Mouse (Mus musculus): ENCODE data around the gene Slc38a10. TPM values are rescaled to one million over a fixed set of nuclear protein-coding genes. Genes with fewer than 3 reads are reported as not detected.

The Slc38a10 gene
- polyA plus RNA-seq, 1 experiment from 2014 or later, result 108 TPM

- no peaks in the 10 kb centered on the region for H3K36me3 ChIP-seq
- no peaks in the 10 kb centered on the region for H3K9me3 ChIP-seq
- WGBS, result 29% methylated on average over 21 of the region's 21 CpGs
- H3K4me1 ChIP-seq (replicated peaks), result peaks cover 37% of the 10 kb centered on the region
- peak overlapping the region; percentile 13; the same call in 1 of the 2 replicates for H3K9ac ChIP-seq
- peak; percentile 54; the same call in 1 of the 2 replicates for ATAC-seq (ENCODE audit: low read depth)
- H3K4me3 ChIP-seq, result 0 out of 2 replicates have a peak overlapping the region, but pooled peaks have one; percentile 11
- no peak overlapping the region; the same call in 1 of the 2 replicates for H3K27ac ChIP-seq (replicated peaks)
- H3K27me3 ChIP-seq, result no peaks in the 10 kb centered on the region
- H3K4me2 ChIP-seq, result peak overlapping the region; percentile 41
Observed at GRCm38 (mm10) chr11:120169208-120169992, 18.3 kb upstream of the Slc38a10 start.

GRCm38 (mm10) chr11:120168516-120168915 is 17.4 kb upstream of the Slc38a10 start:
- H3K36me3 ChIP-seq, result no peaks in the 10 kb centered on the region
- no peak overlapping the region for H3K4me3 ChIP-seq
- peaks cover 41% of the 10 kb centered on the region for H3K4me1 ChIP-seq (replicated peaks)

DNA sequence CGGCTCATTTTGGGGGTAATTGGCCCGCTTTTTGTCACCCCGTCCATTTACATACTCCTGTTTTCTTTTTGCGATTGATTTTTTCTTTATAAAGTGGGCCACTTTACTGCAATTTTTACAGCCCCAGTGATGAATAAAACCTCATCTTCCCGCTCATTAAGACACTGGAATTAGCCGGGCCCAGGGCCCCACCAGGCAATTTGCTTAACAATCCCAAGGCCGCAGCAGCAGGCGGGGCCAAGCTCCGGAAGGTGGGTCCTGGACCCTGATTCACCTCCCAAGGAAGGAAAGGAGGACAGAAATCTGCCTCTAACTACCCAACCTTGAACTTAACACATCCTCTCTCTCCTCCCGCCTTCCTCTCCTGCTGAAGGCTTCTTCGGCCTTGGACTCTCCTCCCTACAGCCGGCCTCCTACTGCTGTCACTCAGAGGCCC is 16.8 kb upstream of the Slc38a10 start:
- H3K4me1 ChIP-seq (replicated peaks), result peaks cover 41% of the 10 kb centered on the region
- 21% methylated on average over 12 of the region's 12 CpGs for WGBS

More at GRCm38 (mm10) chr11:120168516-120168915, 17.4 kb upstream of the Slc38a10 start:
- ATAC-seq (ENCODE audit: low read depth), result no peak
- Histone ChIP-seq H3K9ac (peak overlapping the region; percentile 8; the same call in 1 of the 2 replicates), H3K27ac (replicated peaks) (no peak overlapping the region), H3K9me3 (no peaks in the 10 kb centered on the region), H3K27me3 (no peaks in the 10 kb centered on the region), H3K4me2 (no peak overlapping the region)
- WGBS, result 72% methylated on average over 8 of the region's 8 CpGs

GRCm38 (mm10) chr11:120167059-120167458 is 15.9 kb upstream of the Slc38a10 start:
- no peaks in the 10 kb centered on the region for H3K9me3 ChIP-seq
- peaks cover 41% of the 10 kb centered on the region for H3K4me1 ChIP-seq (replicated peaks)
- no peaks in the 10 kb centered on the region for H3K27me3 ChIP-seq
- H3K4me3 ChIP-seq, result no peak overlapping the region
- ATAC-seq (ENCODE audit: low read depth), result no peak
- no peak overlapping the region for H3K27ac ChIP-seq (replicated peaks)
- no peak overlapping the region for H3K4me2 ChIP-seq
- WGBS, result 46% methylated on average over 5 of the region's 5 CpGs
- no peak overlapping the region for H3K9ac ChIP-seq
- H3K36me3 ChIP-seq, result no peaks in the 10 kb centered on the region

More for the DNA sequence above, 16.8 kb upstream of the Slc38a10 start:
- Histone ChIP-seq H3K4me2 (no peak overlapping the region), H3K4me3 (no peak overlapping the region), H3K9ac (no peak overlapping the region), H3K27ac (replicated peaks) (no peak overlapping the region; the same call in 1 of the 2 replicates), H3K9me3 (no peaks in the 10 kb centered on the region), H3K36me3 (no peaks in the 10 kb centered on the region), H3K27me3 (no peaks in the 10 kb centered on the region)
- ATAC-seq (ENCODE audit: low read depth), result no peak

DNA sequence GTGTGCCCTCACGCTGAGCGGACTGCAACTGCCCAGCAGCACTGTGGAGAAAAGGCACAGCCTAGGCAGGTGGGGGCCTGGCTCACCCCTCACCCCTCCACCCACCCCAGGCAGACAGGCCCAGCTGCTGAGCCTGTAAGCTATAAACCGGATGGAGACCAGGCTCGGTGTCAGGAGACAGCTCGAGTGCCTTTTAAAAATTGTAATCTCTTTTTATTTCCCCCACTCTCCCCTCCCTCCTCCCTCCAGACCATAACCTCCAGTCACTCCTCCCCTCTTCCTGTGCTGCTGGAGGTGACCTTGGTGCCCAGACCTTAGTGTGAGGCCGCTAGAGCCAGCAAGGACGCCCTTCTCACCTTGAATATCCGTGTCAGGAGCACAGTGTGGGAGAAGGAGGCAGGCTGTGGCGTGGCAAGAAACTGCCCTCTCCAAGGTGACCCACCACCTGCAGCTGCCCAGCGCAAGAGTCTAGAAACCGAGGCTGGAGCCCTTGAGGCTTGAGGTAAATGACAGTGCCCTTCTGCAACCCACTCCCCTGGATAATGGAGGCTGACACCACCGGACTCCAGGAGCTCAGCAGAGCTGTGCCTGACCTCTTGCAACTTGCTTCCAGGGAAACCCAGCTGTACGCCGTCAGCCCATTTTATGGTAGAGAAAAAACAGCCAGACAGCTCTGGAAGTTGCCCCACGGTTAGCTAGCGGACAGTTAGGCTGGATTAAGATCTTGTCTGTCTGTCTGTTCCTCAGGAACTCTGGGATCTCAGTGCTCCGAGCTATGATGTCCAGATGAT is 13.5 kb upstream of the Slc38a10 start:
- 52% methylated on average over 17 of the region's 17 CpGs for WGBS

GRCm38 (mm10) chr11:120164028-120164427 is 12.9 kb upstream of the Slc38a10 start:
- Histone ChIP-seq H3K4me2 (no peak overlapping the region), H3K4me1 (replicated peaks) (peaks cover 42% of the 10 kb centered on the region), H3K27ac (replicated peaks) (peak overlapping the region; percentile 67; the same call in 1 of the 2 replicates), H3K27me3 (no peaks in the 10 kb centered on the region), H3K36me3 (no peaks in the 10 kb centered on the region), H3K9ac (no peak overlapping the region), H3K9me3 (no peaks in the 10 kb centered on the region), H3K4me3 (no peak overlapping the region)
- ATAC-seq (ENCODE audit: low read depth), result no peak
- WGBS, result 76% methylated on average over 5 of the region's 5 CpGs

More for the DNA sequence above, 13.5 kb upstream of the Slc38a10 start:
- peak overlapping the region; percentile 67 for H3K27ac ChIP-seq (replicated peaks)
- no peaks in the 10 kb centered on the region for H3K9me3 ChIP-seq
- peaks cover 48% of the 10 kb centered on the region for H3K4me1 ChIP-seq (replicated peaks)
- no peak overlapping the region for H3K9ac ChIP-seq
- H3K4me2 ChIP-seq, result no peak overlapping the region
- H3K4me3 ChIP-seq, result no peak overlapping the region
- no peaks in the 10 kb centered on the region for H3K36me3 ChIP-seq
- no peaks in the 10 kb centered on the region for H3K27me3 ChIP-seq
- no peak for ATAC-seq (ENCODE audit: low read depth)

DNA sequence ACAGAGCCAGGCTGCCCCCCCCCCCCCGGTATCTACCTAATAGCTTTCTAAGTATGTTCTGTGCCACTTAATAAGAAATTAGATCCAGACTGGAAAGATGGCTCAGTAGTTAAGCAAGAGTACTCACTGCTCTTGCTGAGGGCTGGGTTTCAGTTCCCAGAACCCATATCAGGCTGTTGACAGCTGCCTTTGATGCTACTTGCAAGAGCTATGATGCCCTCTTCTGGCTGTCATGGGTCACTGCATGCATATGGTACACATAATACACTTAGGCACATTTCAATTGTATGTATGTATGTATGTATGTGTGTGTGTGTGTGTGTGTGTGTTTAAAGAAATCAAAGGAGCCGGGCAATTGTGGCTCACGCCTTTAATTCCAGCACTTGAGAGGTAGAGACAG is 12.1 kb upstream of the Slc38a10 start:
- Histone ChIP-seq H3K4me2 (no peak overlapping the region), H3K4me1 (replicated peaks) (peaks cover 37% of the 10 kb centered on the region), H3K36me3 (no peaks in the 10 kb centered on the region), H3K9me3 (no peaks in the 10 kb centered on the region), H3K27me3 (no peaks in the 10 kb centered on the region), H3K27ac (replicated peaks) (no peak overlapping the region), H3K9ac (no peak overlapping the region), H3K4me3 (no peak overlapping the region)
- whole genome bisulfite sequencing, result 92% methylated on average over 3 of the region's 3 CpGs
- ATAC-seq (ENCODE audit: low read depth), result no peak

DNA sequence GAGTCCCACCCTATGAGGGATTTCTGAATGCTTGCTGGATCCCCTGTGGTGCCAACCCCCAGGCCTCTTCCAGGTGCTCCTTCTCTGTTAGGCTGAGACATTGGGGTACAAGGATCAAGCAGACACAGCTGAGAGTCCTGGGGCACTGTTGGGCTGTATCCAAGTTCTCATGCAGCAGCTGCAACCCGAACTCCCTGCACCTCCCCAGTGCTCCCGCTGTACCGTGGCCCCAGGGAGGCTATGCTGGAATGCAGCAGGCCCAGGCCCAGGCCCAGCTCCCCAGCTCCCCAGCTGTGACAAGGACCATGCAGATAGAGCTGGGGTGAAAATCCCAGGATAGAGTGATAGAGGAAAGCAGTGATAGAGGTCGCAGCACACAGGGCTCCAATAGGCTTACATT is 10.1 kb upstream of the Slc38a10 start:
- 42% methylated on average over 4 of the region's 4 CpGs for WGBS
- no peak for ATAC-seq (ENCODE audit: low read depth)
- H3K27me3 ChIP-seq, result no peaks in the 10 kb centered on the region

DNA sequence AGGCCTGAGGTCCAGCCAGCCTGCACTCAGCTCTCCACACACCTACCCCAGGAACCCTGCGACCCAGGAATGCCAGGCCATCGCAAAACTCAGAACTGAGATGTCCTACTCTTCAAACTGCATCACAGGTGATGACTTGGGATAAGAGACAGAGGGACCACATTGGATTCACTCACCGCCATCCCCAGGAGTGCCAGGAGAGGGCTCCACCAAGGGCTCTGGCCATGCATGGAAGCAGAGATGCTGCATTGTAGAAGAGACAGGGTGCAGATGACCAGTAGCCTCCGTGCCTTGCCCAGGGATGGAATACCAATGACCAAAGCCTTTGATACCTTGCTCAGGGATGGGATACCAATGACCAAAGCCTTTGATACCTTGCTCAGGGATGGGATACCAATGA is 9.3 kb upstream of the Slc38a10 start:
- H3K27me3 ChIP-seq, result no peaks in the 10 kb centered on the region
- 73% methylated on average over 4 of the region's 4 CpGs for WGBS
- H3K27ac ChIP-seq (replicated peaks), result no peak overlapping the region
- peaks cover 22% of the 10 kb centered on the region for H3K4me1 ChIP-seq (replicated peaks)
- H3K9ac ChIP-seq, result no peak overlapping the region
- no peaks in the 10 kb centered on the region for H3K36me3 ChIP-seq
- no peak overlapping the region for H3K4me3 ChIP-seq
- H3K9me3 ChIP-seq, result no peaks in the 10 kb centered on the region
- no peak for ATAC-seq (ENCODE audit: low read depth)
- H3K4me2 ChIP-seq, result no peak overlapping the region

More for the DNA sequence above, 10.1 kb upstream of the Slc38a10 start:
- no peak overlapping the region for H3K4me3 ChIP-seq
- no peaks in the 10 kb centered on the region for H3K9me3 ChIP-seq
- H3K4me2 ChIP-seq, result no peak overlapping the region
- no peak overlapping the region for H3K27ac ChIP-seq (replicated peaks)
- peak overlapping the region; percentile 13; the same call in 1 of the 2 replicates for H3K9ac ChIP-seq
- no peaks in the 10 kb centered on the region for H3K36me3 ChIP-seq
- peaks cover 22% of the 10 kb centered on the region for H3K4me1 ChIP-seq (replicated peaks)

DNA sequence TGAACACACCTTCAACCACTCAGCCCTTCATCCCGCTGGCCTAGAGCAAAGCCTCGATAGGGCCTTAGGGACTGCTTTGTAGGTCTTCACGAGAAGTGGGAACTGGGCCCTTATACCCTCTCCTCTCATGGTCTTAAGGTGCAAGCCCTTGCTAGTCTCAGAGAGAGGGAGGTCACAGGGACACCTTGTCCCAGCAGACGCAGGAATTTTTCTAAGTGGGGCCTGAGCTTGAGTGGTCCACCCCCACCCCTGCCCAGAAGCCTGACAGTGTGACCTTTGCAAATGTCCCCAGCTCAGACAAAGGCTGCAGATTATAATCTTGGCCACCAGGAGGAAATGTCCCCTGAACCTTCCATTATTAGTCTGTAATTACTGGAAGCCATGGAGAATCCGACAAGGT is 8.5 kb upstream of the Slc38a10 start:
- Histone ChIP-seq H3K36me3 (no peaks in the 10 kb centered on the region), H3K27me3 (no peaks in the 10 kb centered on the region), H3K4me2 (no peak overlapping the region), H3K9me3 (no peaks in the 10 kb centered on the region), H3K4me3 (no peak overlapping the region), H3K4me1 (replicated peaks) (peaks cover 16% of the 10 kb centered on the region), H3K27ac (replicated peaks) (no peak overlapping the region), H3K9ac (no peak overlapping the region)
- WGBS, result 57% methylated on average over 5 of the region's 5 CpGs
- ATAC-seq (ENCODE audit: low read depth), result no peak

GRCm38 (mm10) chr11:120158828-120159227 is 7.7 kb upstream of the Slc38a10 start:
- Histone ChIP-seq H3K4me3 (no peak overlapping the region), H3K9me3 (no peaks in the 10 kb centered on the region), H3K9ac (no peak overlapping the region), H3K36me3 (no peaks in the 10 kb centered on the region), H3K4me1 (replicated peaks) (peaks cover 10% of the 10 kb centered on the region), H3K27me3 (no peaks in the 10 kb centered on the region), H3K4me2 (no peak overlapping the region), H3K27ac (replicated peaks) (no peak overlapping the region)
- 67% methylated on average over 5 of the region's 5 CpGs for WGBS
- no peak for ATAC-seq (ENCODE audit: low read depth)

All from neural tube, embryonic 13.5 days (tissue).